Mouse (Mus musculus): ENCODE data around the gene Tmem150c.

The Tmem150c gene

GRCm38 (mm10) chr5:100159638-100159973 is at the start of gene Tmem150c:
Gene Tmem150c (minus strand): TSS chr5:100159808.
- DNase-seq (ENCODE audit: low read depth) = no peak

- DNase-seq (ENCODE audit: low read depth) = no peak
Measured at GRCm38 (mm10) chr5:100209093-100209492, 49.5 kb upstream of the Tmem150c start.

GRCm38 (mm10) chr5:100206675-100207074 is 47.1 kb upstream of the Tmem150c start:
- DNase-seq (ENCODE audit: low read depth) = no peak

- DNase-seq (ENCODE audit: low read depth) = no peak
Measured at GRCm38 (mm10) chr5:100205519-100206189, 46.0 kb upstream of the Tmem150c start.

GRCm38 (mm10) chr5:100200805-100201204 is 41.2 kb upstream of the Tmem150c start:
- no peak for DNase-seq (ENCODE audit: low read depth)

DNA sequence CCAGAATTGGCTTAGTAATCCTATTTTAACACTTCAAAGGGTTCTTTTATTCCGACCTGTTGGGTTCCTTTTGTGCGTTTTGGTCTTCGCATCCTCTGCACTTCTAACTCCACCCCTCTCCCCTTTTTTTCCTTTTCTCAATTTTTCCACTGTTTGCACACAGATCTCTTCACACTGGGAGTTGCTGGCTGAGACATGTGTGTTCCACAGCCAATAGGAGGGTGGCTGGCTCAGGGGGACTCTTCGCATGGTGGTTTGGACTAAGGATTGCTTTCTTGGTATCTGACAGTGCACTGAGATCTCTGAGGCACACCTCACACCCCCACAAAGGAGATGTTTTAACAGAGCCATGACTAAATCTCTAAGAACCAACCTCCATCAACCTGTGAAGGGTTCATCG is 40.7 kb upstream of the Tmem150c start:
- DNase-seq (ENCODE audit: low read depth) = no peak

DNA sequence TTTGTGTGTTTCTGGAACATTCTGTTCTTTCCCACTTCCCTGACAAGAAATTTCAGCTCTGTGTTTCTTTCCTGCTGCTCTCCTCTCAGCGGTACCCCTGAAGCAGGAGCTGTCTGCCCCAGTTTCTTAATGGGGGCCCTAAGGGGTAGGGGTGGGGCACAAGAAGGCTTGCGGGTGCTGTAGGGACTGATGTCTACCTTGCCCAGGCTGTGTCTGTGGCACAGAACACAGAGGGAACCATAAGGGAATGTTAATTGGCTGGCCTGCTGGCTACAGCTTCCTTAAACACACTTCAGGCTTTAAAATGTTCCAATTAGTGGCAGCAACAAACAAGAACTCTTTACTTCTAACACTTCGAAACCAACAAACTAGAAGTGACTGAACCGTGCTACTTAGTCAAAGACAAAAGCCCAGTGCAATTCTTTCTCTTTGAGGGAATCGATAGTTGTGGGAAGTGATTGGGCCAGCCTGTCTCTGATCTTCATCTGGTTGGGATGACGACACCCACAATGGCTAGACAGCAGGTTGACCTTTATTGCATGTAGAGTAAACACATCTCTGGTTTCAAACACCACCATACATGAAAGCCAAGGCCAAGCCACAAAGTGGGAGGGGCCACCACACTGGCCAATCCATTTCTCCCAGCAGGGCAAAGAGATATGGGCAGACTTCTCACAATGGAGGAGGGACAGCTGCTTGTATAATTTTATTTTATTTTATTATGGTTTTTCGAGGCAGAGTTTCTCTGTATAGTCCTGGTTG is 39.7 kb upstream of the Tmem150c start:
- peak; percentile 7 for DNase-seq (ENCODE audit: low read depth)

- no peak for DNase-seq (ENCODE audit: low read depth)
Measured at GRCm38 (mm10) chr5:100197476-100197875, 37.9 kb upstream of the Tmem150c start.

DNA sequence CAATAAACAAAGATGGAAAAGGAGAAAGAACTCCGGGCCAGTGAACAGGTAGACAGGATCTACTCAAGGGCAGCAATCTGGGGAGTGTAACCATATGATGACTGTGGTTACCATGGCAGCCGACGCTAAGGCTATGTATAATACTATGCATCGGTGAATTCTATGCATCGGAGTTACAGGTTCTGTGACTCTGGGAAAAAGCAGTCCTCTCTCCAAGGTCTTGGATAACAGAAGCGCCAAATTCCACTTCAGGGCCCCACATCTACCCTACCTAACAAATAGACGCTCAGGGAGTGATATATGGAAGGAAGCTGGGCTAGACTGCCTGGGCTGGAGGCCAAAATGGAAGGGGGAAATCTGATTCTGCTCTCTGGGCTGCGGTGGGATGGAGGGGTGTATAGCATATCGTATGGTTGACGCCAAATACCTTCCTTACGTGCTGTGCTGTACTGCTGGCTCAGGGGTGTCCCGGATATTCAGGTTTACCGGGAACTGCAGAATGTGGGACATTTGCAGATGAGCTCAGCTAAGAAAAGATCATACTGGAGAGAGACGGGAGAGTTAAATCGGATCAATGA is 37.3 kb upstream of the Tmem150c start:
- DNase-seq (ENCODE audit: low read depth) = no peak

DNA sequence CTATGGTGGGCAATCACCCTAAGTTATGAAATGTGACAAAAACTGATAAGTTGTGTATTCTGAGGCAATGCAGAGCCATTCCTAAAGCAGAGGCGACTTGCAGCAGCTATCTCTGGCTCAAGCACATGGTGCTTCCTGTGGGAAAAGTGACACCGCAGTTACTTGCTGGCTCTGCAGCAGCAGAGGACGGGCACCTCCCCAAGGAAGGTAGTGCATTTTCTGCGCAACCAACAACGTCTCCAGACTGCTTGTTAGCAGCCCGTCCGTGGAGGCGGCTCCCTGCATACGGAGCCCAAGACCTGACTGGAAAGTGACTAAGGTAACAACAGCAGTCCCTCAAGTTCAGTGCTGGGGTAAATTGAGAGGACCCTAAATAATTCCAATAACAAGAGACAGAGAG is 36.8 kb upstream of the Tmem150c start:
- DNase-seq (ENCODE audit: low read depth) = no peak

- DNase-seq (ENCODE audit: low read depth) = no peak
Measured at GRCm38 (mm10) chr5:100191438-100192190, 32.0 kb upstream of the Tmem150c start.

GRCm38 (mm10) chr5:100187035-100187901 is 27.7 kb upstream of the Tmem150c start:
- no peak for DNase-seq (ENCODE audit: low read depth)

GRCm38 (mm10) chr5:100186618-100187017 is 27.0 kb upstream of the Tmem150c start:
- no peak for DNase-seq (ENCODE audit: low read depth)

DNA sequence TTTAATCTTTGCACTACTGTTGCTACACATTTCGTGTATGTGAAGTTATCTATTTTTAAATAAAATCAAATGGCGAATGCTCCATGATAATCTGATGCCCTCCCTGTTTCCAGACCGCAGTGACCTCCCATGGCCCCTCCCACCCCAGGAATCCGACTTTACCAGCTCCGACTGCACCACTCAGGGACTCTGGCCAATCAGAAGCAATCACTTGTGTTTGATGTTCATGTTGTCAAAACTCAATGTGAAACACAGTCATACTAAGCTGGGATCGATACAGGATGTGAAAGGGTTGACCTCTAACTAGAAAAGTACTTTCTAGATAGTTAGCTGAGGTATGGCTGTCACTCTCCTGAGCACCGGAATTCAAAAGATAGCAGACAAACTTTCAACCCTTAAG is 26.3 kb upstream of the Tmem150c start:
- no peak for DNase-seq (ENCODE audit: low read depth)

- DNase-seq (ENCODE audit: low read depth) = no peak
Measured at GRCm38 (mm10) chr5:100181011-100181410, 21.4 kb upstream of the Tmem150c start.

DNA sequence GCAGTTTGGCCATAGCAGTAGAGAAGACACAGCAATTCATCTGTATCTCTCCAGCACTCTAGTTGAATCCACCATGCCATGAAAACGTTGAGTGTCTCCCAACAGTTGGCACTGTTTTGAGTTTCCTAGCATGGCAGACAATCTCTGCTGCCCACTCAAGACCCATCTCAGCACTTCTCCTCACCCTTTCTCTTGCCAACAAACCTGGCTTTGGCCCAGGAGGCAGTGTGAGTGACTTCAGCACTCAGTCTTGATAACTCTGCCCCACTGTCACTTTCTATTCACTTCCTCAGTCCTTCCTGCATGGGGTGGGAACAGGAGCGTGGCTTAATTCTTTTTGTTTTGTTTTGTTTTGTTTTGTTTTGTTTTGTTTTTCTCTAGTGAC is 19.2 kb upstream of the Tmem150c start:
- no peak for DNase-seq (ENCODE audit: low read depth)

GRCm38 (mm10) chr5:100178122-100178780 is 18.6 kb upstream of the Tmem150c start:
- DNase-seq (ENCODE audit: low read depth) = no peak

DNA sequence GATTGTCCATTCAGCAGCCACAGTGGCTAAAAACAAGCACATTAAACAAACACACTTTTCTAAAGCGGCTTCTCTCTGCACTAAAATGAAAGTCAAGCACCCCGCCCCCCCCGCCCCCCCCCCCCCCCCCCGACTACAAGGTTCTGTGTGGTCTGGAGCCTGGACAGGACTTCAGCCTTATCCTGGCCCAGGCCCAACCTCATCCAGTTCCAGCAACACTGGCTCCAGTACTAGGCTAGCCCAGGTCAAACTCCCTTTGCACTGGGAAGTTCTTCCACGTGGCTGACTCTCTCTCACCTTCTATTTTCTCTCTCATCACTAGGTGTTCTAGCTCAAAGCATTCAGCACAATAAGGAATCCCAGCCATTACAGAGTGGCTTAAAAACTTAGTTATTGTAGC is 17.9 kb upstream of the Tmem150c start:
- DNase-seq (ENCODE audit: low read depth) = no peak

- no peak for DNase-seq (ENCODE audit: low read depth)
Measured at GRCm38 (mm10) chr5:100176096-100176495, 16.5 kb upstream of the Tmem150c start.

DNA sequence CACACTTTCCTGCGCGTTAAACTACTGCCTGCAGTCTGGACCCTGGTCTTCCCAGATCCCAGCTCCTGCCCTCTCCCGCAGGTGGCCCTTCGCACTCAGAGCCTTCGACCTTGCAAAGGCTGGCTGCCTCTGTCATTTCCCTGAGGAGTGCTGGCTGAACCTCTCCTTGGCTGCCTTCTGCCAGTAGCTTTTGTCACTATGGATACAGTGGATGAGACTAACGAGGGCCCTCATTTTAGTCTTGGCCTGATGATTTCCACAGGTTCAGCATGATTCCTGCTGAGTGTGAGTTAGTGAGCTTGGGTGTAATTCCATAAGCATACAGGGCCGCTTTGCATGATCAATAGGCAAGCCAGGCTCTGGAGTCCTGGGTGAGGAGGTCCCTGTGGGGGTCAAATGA is 16.0 kb upstream of the Tmem150c start:
- DNase-seq (ENCODE audit: low read depth) = no peak

DNA sequence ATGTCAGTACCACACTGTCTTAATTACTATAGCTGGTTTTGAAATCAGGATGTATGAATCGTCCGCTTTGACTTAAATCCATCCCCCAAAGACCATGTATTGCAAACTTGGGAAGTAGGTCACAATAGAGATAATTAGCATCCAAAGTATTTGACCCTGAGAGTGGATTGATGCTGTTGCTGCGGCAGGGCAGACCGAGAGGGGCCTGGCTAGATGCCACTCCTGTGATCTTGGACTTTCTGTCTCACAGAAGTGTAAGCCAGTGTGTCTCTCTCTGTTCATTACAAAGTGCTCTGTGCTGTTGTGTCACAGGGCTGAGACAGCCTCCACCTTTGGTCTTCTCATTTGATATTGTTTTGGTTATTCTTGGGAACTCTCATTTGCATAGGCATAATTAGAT is 12.5 kb upstream of the Tmem150c start:
- DNase-seq (ENCODE audit: low read depth) = no peak

Measured in NIH3T3 (cell line).